ENCODE assay signal across 8 mouse cellular contexts in the genomic region with DNA sequence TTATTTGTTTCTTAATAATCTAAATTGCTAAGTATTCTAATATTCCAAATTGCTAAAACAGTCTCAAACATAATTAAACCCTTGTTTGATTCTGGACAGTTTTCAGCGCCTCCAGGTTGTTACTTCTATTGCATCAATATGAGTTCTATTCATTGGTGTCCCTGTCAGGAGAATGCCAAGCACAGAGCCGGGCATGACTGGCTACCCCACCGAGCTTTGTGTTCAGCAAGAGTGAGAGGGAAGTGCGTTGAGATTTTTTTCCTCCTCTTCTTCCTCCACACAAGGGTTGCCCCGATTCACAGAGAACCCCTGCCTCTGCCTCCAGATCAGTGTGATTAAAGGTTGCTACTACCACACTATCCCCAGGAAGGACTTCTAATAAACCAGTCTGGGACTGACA. TPM values are rescaled to one million over a fixed set of nuclear protein-coding genes. Genes with fewer than 3 reads are reported as not detected.
DNase-seq lines count a peak whose midpoint lies in the region; ATAC-seq and TF ChIP-seq lines count a peak whose summit lies in the region.

No protein-coding gene starts in this region.

- no peak overlapping the region for H3K9ac ChIP-seq in lung, postnatal 0 days (replicated peaks; ENCODE audit: low read depth)
- peak overlapping the region; percentile 8; the same call in 1 of the 2 replicates for H3K9ac ChIP-seq in hindbrain, embryonic 16.5 days (ENCODE audit: low read depth, low read length)

- DNase-seq in heart, adult 11 months, result peak; percentile 89
- DNase-seq in heart, embryonic 10.5 days (ENCODE audit: low spot score), result no peak
- DNase-seq in lung, postnatal 0 days (ENCODE audit: low spot score), result no peak
- no peak for DNase-seq in lung, adult 2 months
- DNase-seq in kidney, adult 18-20 months, result no peak
- no peak for DNase-seq in left cerebral cortex, adult 8-10 months (ENCODE audit: low spot score in 2 of 2)
- DNase-seq in left cerebral cortex, adult 9 months (ENCODE audit: low spot score in 2 of 2), result no peak

- no peak overlapping the region for H3K4me3 ChIP-seq in heart, embryonic 10.5 days
- H3K4me3 ChIP-seq in lung, postnatal 0 days (ENCODE audit: low read depth, low read length), result no peak overlapping the region
- H3K4me3 ChIP-seq in lung, adult 2 months (replicated peaks; ENCODE audit: extremely low read depth, low read depth, low read length), result no peak overlapping the region
- H3K4me3 ChIP-seq in hindbrain, embryonic 16.5 days (ENCODE audit: low read length), result no peak overlapping the region

- TF ChIP-seq CTCF in lung, postnatal 0 days (IDR thresholded peaks at IDR 0.05), result no peak
- TF ChIP-seq CTCF in lung, adult 2 months (IDR thresholded peaks at IDR 0.05; ENCODE audit: insufficient read depth, low read length), result no peak

- no peak for TF ChIP-seq POLR2A in lung, adult 2 months (IDR thresholded peaks at IDR 0.05; ENCODE audit: borderline replicate concordance, extremely low read depth, low read depth, low read length)

- H3K4me2 ChIP-seq in lung, postnatal 0 days (replicated peaks; ENCODE audit: low read depth, low read length), result no peak overlapping the region
- H3K4me2 ChIP-seq in hindbrain, embryonic 16.5 days (ENCODE audit: low read length), result peak overlapping the region; percentile 51; the same call in 1 of the 2 replicates

- H3K36me3 ChIP-seq in heart, embryonic 10.5 days, result no peaks in the 10 kb centered on the region
- no peaks in the 10 kb centered on the region for H3K36me3 ChIP-seq in lung, postnatal 0 days (ENCODE audit: insufficient read depth, low read length)
- H3K36me3 ChIP-seq in hindbrain, embryonic 16.5 days (ENCODE audit: control insufficient read depth, insufficient read depth, low read length), result no peaks in the 10 kb centered on the region

- no peak overlapping the region for H3K27ac ChIP-seq in heart, embryonic 10.5 days
- peak overlapping the region; percentile 90 for H3K27ac ChIP-seq in lung, postnatal 0 days (ENCODE audit: low read length)
- H3K27ac ChIP-seq in hindbrain, embryonic 16.5 days (ENCODE audit: low read depth, low read length), result peak overlapping the region; percentile 44

- H3K9me3 ChIP-seq in heart, embryonic 10.5 days, result no peaks in the 10 kb centered on the region
- no peaks in the 10 kb centered on the region for H3K9me3 ChIP-seq in lung, postnatal 0 days (ENCODE audit: low read length)
- no peaks in the 10 kb centered on the region for H3K9me3 ChIP-seq in hindbrain, embryonic 16.5 days (ENCODE audit: control insufficient read depth, low read length)

- no peak for TF ChIP-seq EP300 in lung, postnatal 0 days (IDR thresholded peaks at IDR 0.05)

- ATAC-seq in lung, postnatal 0 days, result no peak
- ATAC-seq in hindbrain, embryonic 16.5 days, result no peak; the same call in 1 of the 2 replicates

- H3K27me3 ChIP-seq in heart, embryonic 10.5 days (ENCODE audit: insufficient read depth, poor library complexity, severe bottlenecking), result no peaks in the 10 kb centered on the region
- H3K27me3 ChIP-seq in lung, postnatal 0 days (replicated peaks; ENCODE audit: insufficient read depth, low read length), result no peaks in the 10 kb centered on the region
- H3K27me3 ChIP-seq in hindbrain, embryonic 16.5 days (replicated peaks; ENCODE audit: control insufficient read depth, insufficient read depth, low read length), result no peaks in the 10 kb centered on the region

- 40% methylated on average over 5 of the region's 5 CpGs for WGBS in heart, embryonic 10.5 days
- WGBS in lung, postnatal 0 days, result 41% methylated on average over 5 of the region's 5 CpGs
- WGBS in lung, adult 2 months, result 35% methylated on average over 5 of the region's 5 CpGs
- WGBS in hindbrain, embryonic 16.5 days, result 17% methylated on average over 5 of the region's 5 CpGs

- H3K4me1 ChIP-seq in heart, embryonic 10.5 days, result peaks cover 28% of the 10 kb centered on the region
- H3K4me1 ChIP-seq in lung, postnatal 0 days (ENCODE audit: insufficient read depth, low read depth, low read length), result peaks cover 17% of the 10 kb centered on the region; the same call in 1 of the 2 replicates
- peaks cover 13% of the 10 kb centered on the region for H3K4me1 ChIP-seq in lung, adult 2 months (ENCODE audit: control insufficient read depth, insufficient read depth, low read length)
- H3K4me1 ChIP-seq in hindbrain, embryonic 16.5 days (ENCODE audit: control insufficient read depth, insufficient read depth, low read depth, low read length), result peaks cover 22% of the 10 kb centered on the region

RNA-seq across cellular contexts. Expression of a gene that starts 53.5 kb away (rescaled TPM):
- polyA plus RNA-seq in heart, embryonic 10.5 days (2016; fragmentation: Nextera tagmentation; extraction: Ambion mirVana), result 17.8 and 22.4 TPM in 2 replicates
- 13.8 and 17.5 TPM in 2 replicates for polyA plus RNA-seq in lung, postnatal 0 days (2015; fragmentation: Nextera tagmentation; extraction: Ambion mirVana)
- 15.6 and 20.3 TPM in 2 replicates for polyA plus RNA-seq in lung, adult 2 months (2012; rRNA removed)
- polyA plus RNA-seq in hindbrain, embryonic 16.5 days (2015; fragmentation: Nextera tagmentation; extraction: Ambion mirVana), result 36.3 and 40.8 TPM in 2 replicates
- total RNA-seq in left cerebral cortex, adult 8-10 months (2022), result 10 to 100 TPM; 57.9 to 85.4 (median 73.2) TPM
